Mouse (Mus musculus) thymus, postnatal 36 days (tissue): ENCODE measurements around the gene Ralgapa2.

ENCODE experiments used
- DNase-seq, 2 experiments: peaks; one replicate each; pipeline ENCODE4 v3.0.0; 2022; ENCODE audit warnings: mixed read lengths in 2 of 2

Gene Ralgapa2

GRCm38 (mm10) chr2:146299841-146300460 is 212.2 kb downstream of the Ralgapa2 start:
- no peak for DNase-seq

GRCm38 (mm10) chr2:146293538-146293937 is 218.6 kb downstream of the Ralgapa2 start:
- no peak for DNase-seq

- DNase-seq = no peak
Measured at GRCm38 (mm10) chr2:146290871-146291637, 221.1 kb downstream of the Ralgapa2 start.

- DNase-seq = no peak
Measured at GRCm38 (mm10) chr2:146290366-146290765, 221.8 kb downstream of the Ralgapa2 start.

- no peak for DNase-seq
Measured at GRCm38 (mm10) chr2:146289394-146289793, 222.8 kb downstream of the Ralgapa2 start.

GRCm38 (mm10) chr2:146288326-146288725 is 223.8 kb downstream of the Ralgapa2 start:
- no peak for DNase-seq

- DNase-seq = no peak
Measured at GRCm38 (mm10) chr2:146287531-146287930, 224.6 kb downstream of the Ralgapa2 start.

GRCm38 (mm10) chr2:146281346-146281745 is 230.8 kb downstream of the Ralgapa2 start:
- no peak for DNase-seq

- no peak for DNase-seq
Measured at GRCm38 (mm10) chr2:146280921-146281274, 231.2 kb downstream of the Ralgapa2 start.

- DNase-seq = no peak
Measured at GRCm38 (mm10) chr2:146280221-146280920, 231.8 kb downstream of the Ralgapa2 start.

GRCm38 (mm10) chr2:146279430-146280220 is 232.5 kb downstream of the Ralgapa2 start:
- DNase-seq = no peak

- DNase-seq = no peak
Measured at GRCm38 (mm10) chr2:146278381-146278780, 233.8 kb downstream of the Ralgapa2 start.

GRCm38 (mm10) chr2:146266539-146266938 is 245.6 kb downstream of the Ralgapa2 start:
- DNase-seq = no peak

GRCm38 (mm10) chr2:146265045-146265444 is 247.1 kb downstream of the Ralgapa2 start:
- DNase-seq = no peak

- DNase-seq = no peak
Measured at GRCm38 (mm10) chr2:146262966-146263365, 249.2 kb downstream of the Ralgapa2 start.

GRCm38 (mm10) chr2:146262215-146262614 is 249.9 kb downstream of the Ralgapa2 start:
- DNase-seq = no peak

- DNase-seq = no peak
Measured at GRCm38 (mm10) chr2:146261146-146261545, 251.0 kb downstream of the Ralgapa2 start.

- DNase-seq = no peak
Measured at GRCm38 (mm10) chr2:146259787-146260560, 252.2 kb downstream of the Ralgapa2 start.

- DNase-seq = no peak
Measured at GRCm38 (mm10) chr2:146258736-146259469, 253.2 kb downstream of the Ralgapa2 start.

- DNase-seq = no peak
Measured at GRCm38 (mm10) chr2:146257609-146258008, 254.5 kb downstream of the Ralgapa2 start.

- no peak for DNase-seq
Measured at GRCm38 (mm10) chr2:146257037-146257436, 255.1 kb downstream of the Ralgapa2 start.
